ENCODE assay signal across 20 mouse cellular contexts in genomic region chr5:114669014-114669413, GRCm38 (mm10). TPM values are rescaled to one million over a fixed set of nuclear protein-coding genes. Genes with fewer than 3 reads are reported as not detected.
DNase-seq lines count a peak whose midpoint lies in the region; ATAC-seq and TF ChIP-seq lines count a peak whose summit lies in the region.
"Had no signal": no experiment of that assay in that cellular context is flagged by ENCODE, and none has a peak within 500 bp of the region (broad histone marks: within the 10 kb centered on the region; RNA-seq: fewer than 3 reads in every experiment).

No protein-coding gene starts in this region.

- DNase-seq in gastrocnemius, adult 2 months: peak; percentile 8
- no peak for DNase-seq in gastrocnemius, postnatal 14 days
- DNase-seq in heart, adult 11 months: peak; percentile 92
- DNase-seq: adrenal gland, adult 2 months; adrenal gland, adult 8-10 months; adrenal gland, postnatal 10 days; adrenal gland, postnatal 14 days; adrenal gland, postnatal 25 days; adrenal gland, postnatal 36 days; B cell, adult 2 months; cerebellum, adult 11 months; cerebellum, adult 11-12 months; cerebellum, adult 18-20 months had no signal

- H3K9me3 ChIP-seq in heart, embryonic 12.5 days (replicated peaks): no peaks in the 10 kb centered on the region
- H3K9me3 ChIP-seq: G1E had no signal

- no peak overlapping the region for H3K4me3 ChIP-seq in gastrocnemius, adult 2 months
- H3K4me3 ChIP-seq in heart, embryonic 12.5 days: no peak overlapping the region

- ATAC-seq in heart, embryonic 12.5 days (ENCODE audit: insufficient number of reproducible peaks, low FRiP score): no peak
- ATAC-seq: activated CD4-positive, CD25-positive, alpha-beta regulatory T cell, adult 4 months; CD4-positive, CD25-positive, alpha-beta regulatory T cell, adult 4 months; Patski had no signal

- WGBS in heart, embryonic 12.5 days: 87% methylated on average over 5 of the region's 5 CpGs

- intact Hi-C loops in gastrocnemius, adult 2 months (cut with DNase I): no loop called here
- intact Hi-C loops in gastrocnemius, postnatal 14 days (cut with DNase I; ENCODE audit: low total_unique reads): no loop called here

- H3K4me1 ChIP-seq in heart, embryonic 12.5 days (replicated peaks): no peaks in the 10 kb centered on the region

- no peak overlapping the region for H3K4me2 ChIP-seq in heart, embryonic 12.5 days

- no peak overlapping the region for H3K9ac ChIP-seq in heart, embryonic 12.5 days

- H3K27me3 ChIP-seq in heart, embryonic 12.5 days (replicated peaks): peaks cover 7% of the 10 kb centered on the region; the same call in 1 of the 2 replicates
- H3K27me3 ChIP-seq: CH12.LX, Patski had no signal

- no peak for TF ChIP-seq CTCF in gastrocnemius, adult 2 months (IDR thresholded peaks at IDR 0.05)

- H3K27ac ChIP-seq in gastrocnemius, adult 2 months: no peak overlapping the region
- no peak overlapping the region for H3K27ac ChIP-seq in heart, embryonic 12.5 days (ENCODE audit: poor library complexity, severe bottlenecking)

- H3K36me3 ChIP-seq in heart, embryonic 12.5 days: peaks cover 14% of the 10 kb centered on the region

RNA-seq across cellular contexts. Expression of gene Trpv4, which starts 10.8 kb away (rescaled TPM):
- 1 to 10 TPM; 1.9 to 2.0 TPM for total RNA-seq in gastrocnemius, adult 2 months (2021)
- 1 to 10 TPM; 1.6 to 1.8 TPM for total RNA-seq in gastrocnemius, postnatal 14 days (2021)
- polyA plus RNA-seq in heart, embryonic 12.5 days (2016; fragmentation: Nextera tagmentation; extraction: Ambion mirVana): 0.95 and 0.96 TPM in 2 replicates
- total RNA-seq: CH12.LX, G1E, MEL had no signal

RNA-seq across cellular contexts. Expression of gene Gltp, which starts 21.8 kb away (rescaled TPM):
- total RNA-seq in gastrocnemius, adult 2 months (2021): 10 to 100 TPM in 1 of 2 experiments, 1 to 10 TPM in 1; 6.7 to 10.8 TPM
- total RNA-seq in gastrocnemius, postnatal 14 days (2021): 10 to 100 TPM; 10.8 to 13.5 TPM
- polyA plus RNA-seq in heart, embryonic 12.5 days (2016; fragmentation: Nextera tagmentation; extraction: Ambion mirVana): 55.3 and 56.5 TPM in 2 replicates

RNA-seq across cellular contexts. Expression of gene Tchp, which starts 38.5 kb away (rescaled TPM):
- 1 to 10 TPM; 3.6 to 3.8 TPM for total RNA-seq in gastrocnemius, adult 2 months (2021)
- 1 to 10 TPM; 3.4 to 3.5 TPM for total RNA-seq in gastrocnemius, postnatal 14 days (2021)
- polyA plus RNA-seq in heart, embryonic 12.5 days (2016; fragmentation: Nextera tagmentation; extraction: Ambion mirVana): 9.1 and 9.4 TPM in 2 replicates
